Mouse (Mus musculus) forebrain, embryonic 13.5 days (tissue): ENCODE data around the gene Nlrp6. TPM values are rescaled to one million over a fixed set of nuclear protein-coding genes. Genes with fewer than 3 reads are reported as not detected.
"Not testable (repeated sequence)": the region's sequence is repeated elsewhere in the genome, so short reads cannot be mapped to it uniquely, and the experiment has no call there.

Experiments
- ATAC-seq: fragments of 200-750 bp; cut with Nextera tagmentation; 2 replicates; pipeline ENCODE4 v1.8.0; 2017
- H3K27ac ChIP-seq: fragments of 300-500 bp; sonication (generic); 2 replicates; pipeline ENCODE4 v1.5.1; 2015; ENCODE audit warnings: inconsistent platforms, mild to moderate bottlenecking, moderate library complexity
- H3K27me3 ChIP-seq: fragments of 300-500 bp; sonication (generic); 2 replicates; pipeline ENCODE4 v1.6.1; 2015; ENCODE audit warnings: mild to moderate bottlenecking, inconsistent platforms
- H3K36me3 ChIP-seq: fragments of 300-500 bp; sonication (generic); 2 replicates; pipeline ENCODE4 v1.6.1; 2015; ENCODE audit warnings: mild to moderate bottlenecking, inconsistent platforms; ENCODE audit not compliant: poor library complexity, severe bottlenecking
- H3K4me1 ChIP-seq: fragments of 300-500 bp; sonication (generic); 2 replicates; pipeline ENCODE4 v1.6.1; 2015; ENCODE audit warnings: inconsistent platforms
- H3K4me2 ChIP-seq: fragments of 300-500 bp; sonication (generic); 2 replicates; pipeline ENCODE4 v1.6.1; 2015; ENCODE audit warnings: inconsistent platforms, mild to moderate bottlenecking, moderate library complexity
- H3K4me3 ChIP-seq: fragments of 300-500 bp; sonication (generic); 2 replicates; pipeline ENCODE4 v1.5.1; 2015; ENCODE audit warnings: mild to moderate bottlenecking, inconsistent platforms
- H3K9ac ChIP-seq: fragments of 300-500 bp; sonication (generic); 2 replicates; pipeline ENCODE4 v1.6.1; 2015; ENCODE audit warnings: mild to moderate bottlenecking, inconsistent platforms
- H3K9me3 ChIP-seq: fragments of 300-500 bp; sonication (generic); replicated peaks from 2 replicates; pipeline ENCODE4 v1.6.1; 2016; ENCODE audit warnings: inconsistent platforms
- WGBS: fragments of 180-500 bp; shearing (Covaris S2); methylation state at CpG from one replicate; pipeline ENCODE4 v1.1.7; 2015; 5-methylcytosine and 5-hydroxymethylcytosine counted together
- polyA plus RNA-seq: library from polyadenylated mRNA; unstranded; fragments of >200 nt; fragmentation: Nextera tagmentation; extraction: Ambion mirVana; gene quantifications from 2 replicates; pipeline ENCODE4 v1.2.1, GENCODE M21; 2015

Gene Nlrp6
- 0.22 and 0.28 TPM in 2 replicates for polyA plus RNA-seq

DNA sequence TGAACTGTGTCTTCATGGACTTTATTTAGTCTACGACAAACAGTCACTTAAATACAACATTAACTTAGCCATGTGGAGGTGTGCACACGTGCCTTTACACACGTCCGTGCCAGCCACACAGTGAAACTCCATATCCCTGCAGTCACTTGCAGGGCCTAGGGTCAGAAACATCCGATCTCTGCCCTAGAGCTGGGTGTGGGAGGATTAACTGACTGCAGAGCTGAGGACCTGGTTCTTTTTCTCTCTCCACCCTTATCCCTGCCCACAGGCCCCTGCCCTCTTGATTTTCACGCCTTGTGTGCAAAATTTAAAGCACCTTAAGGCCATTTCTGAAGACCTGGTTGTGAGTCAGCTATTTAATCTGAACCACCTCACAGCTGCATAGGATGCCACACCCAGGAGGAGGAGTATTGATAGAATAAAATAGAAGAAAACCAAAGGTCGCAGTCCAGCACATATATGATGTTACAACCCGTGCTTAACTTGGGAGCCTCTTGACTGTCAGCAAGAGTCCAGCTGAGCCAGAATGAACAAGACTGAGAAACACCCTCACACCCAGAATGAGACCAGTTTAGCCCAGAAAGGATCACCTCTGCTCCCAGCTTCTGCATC, at the start of gene Nlrp6:
Gene Nlrp6 (plus strand): TSS at position 485 of the 612 bp plus-strand sequence.
- no peak for ATAC-seq
- Histone ChIP-seq H3K9me3 (no peaks in the 10 kb centered on the region), H3K4me2 (no peak within 1 kb of the TSS), H3K27ac (no peak within 1 kb of the TSS), H3K4me3 (no peak within 1 kb of the TSS), H3K9ac (no peak within 1 kb of the TSS), H3K36me3 (no peaks in the 10 kb centered on the region), H3K4me1 (peaks cover 18% of the 10 kb centered on the region), H3K27me3 (peaks cover 74% of the 10 kb centered on the region)
- WGBS = 73% methylated on average over 8 of the region's 8 CpGs

DNA sequence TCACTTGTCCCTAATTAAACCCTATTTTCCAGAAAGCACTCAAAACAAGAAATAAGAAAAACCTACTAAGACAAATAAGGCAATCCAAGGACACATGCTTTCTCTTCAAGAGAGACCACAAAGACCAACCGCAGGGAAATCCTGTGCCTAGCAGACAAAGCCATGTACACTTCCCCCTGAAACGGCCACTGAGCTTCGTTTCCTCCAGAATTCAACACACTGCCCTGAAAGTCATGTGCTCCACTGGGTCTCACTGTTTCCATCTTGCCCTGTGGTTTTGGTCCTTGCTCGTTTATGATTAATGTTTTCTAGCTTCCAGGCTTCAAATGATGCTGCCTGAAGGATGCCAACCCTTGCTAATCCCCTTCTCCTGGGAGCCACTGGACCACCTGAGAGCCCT, 46.5 kb upstream of the Nlrp6 start:
- peaks cover 38% of the 10 kb centered on the region for H3K36me3 ChIP-seq
- no peak overlapping the region for H3K9ac ChIP-seq
- no peak overlapping the region for H3K4me2 ChIP-seq
- 89% methylated on average over 4 of the region's 4 CpGs for WGBS
- H3K27me3 ChIP-seq = no peaks in the 10 kb centered on the region
- H3K4me3 ChIP-seq = no peak overlapping the region
- H3K4me1 ChIP-seq = no peaks in the 10 kb centered on the region
- no peak for ATAC-seq
- no peak overlapping the region for H3K27ac ChIP-seq
- no peaks in the 10 kb centered on the region for H3K9me3 ChIP-seq

DNA sequence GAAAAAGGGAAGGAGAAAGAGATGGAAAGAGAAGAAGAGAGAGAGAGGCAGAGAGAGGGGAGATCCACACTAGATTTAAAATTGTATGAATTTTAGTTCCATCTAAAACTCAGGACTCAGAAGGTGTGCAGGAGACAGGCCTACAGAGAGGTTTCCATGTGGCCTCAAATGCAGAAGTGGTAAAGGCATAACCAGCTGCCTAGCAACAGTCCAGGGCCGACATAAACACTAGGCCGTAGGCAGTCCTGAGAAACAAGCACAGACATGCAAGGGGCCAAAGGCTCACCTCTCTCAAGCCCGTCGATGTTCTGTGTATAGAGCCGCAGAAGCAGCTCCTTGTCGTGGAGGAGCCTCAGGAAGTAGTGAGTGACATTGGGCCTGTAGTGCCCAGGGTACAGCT, 43.3 kb upstream of the Nlrp6 start:
- Histone ChIP-seq H3K4me2 (no peak overlapping the region), H3K4me3 (no peak overlapping the region), H3K4me1 (peaks cover 7% of the 10 kb centered on the region), H3K27ac (no peak overlapping the region), H3K27me3 (no peaks in the 10 kb centered on the region), H3K9ac (no peak overlapping the region), H3K36me3 (peaks cover 33% of the 10 kb centered on the region), H3K9me3 (no peaks in the 10 kb centered on the region)
- no peak for ATAC-seq
- 89% methylated on average over 6 of the region's 6 CpGs for WGBS

DNA sequence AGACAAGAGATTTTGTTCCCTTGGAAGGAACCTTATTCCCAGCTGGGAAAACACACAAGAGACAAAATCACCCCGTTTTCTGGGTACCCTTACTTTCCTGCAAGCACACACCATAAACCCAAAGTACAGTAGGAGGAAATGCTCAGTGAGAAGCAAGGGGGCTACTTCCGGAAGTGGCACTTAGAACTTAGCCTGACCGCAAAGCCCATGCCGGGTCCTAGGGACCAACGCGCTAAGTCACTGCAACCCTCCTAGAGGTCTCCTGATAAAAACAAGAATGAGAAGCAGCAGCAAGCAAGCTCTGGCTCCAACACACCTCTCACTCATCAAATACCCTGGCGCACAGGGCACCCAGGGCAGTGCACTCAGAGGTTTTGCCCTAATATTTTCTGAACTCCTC, 41.3 kb upstream of the Nlrp6 start:
- Histone ChIP-seq H3K4me3 (no peak overlapping the region), H3K27ac (no peak overlapping the region), H3K27me3 (no peaks in the 10 kb centered on the region), H3K9me3 (no peaks in the 10 kb centered on the region), H3K9ac (no peak overlapping the region), H3K4me1 (peaks cover 22% of the 10 kb centered on the region), H3K4me2 (no peak overlapping the region), H3K36me3 (peaks cover 35% of the 10 kb centered on the region)
- WGBS = 89% methylated on average over 7 of the region's 7 CpGs
- no peak for ATAC-seq

DNA sequence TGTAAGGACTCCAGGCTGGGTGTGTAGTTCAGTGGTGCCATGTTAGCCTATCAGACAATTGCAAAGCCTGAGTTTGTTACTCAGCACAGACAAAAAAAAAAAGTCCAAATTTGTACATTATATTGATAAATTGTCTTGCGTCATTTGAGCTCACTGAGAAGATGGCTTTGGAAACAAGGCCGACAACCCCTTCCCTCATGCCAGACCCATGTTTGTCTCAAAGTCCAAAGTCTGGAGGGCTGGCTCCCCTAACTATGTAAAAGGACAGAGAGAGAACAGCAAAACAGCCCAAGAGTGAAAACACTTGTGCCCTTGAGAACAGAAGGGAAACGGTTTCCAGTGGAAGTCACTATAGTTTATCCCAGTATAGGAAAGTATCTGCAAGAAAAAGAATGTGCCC, 40.3 kb upstream of the Nlrp6 start:
- WGBS = 88% methylated on average over 3 of the region's 3 CpGs
- Histone ChIP-seq H3K9me3 (no peaks in the 10 kb centered on the region), H3K4me3 (no peak overlapping the region), H3K36me3 (peaks cover 33% of the 10 kb centered on the region; the same call in 1 of the 2 replicates), H3K27ac (no peak overlapping the region), H3K4me1 (peaks cover 22% of the 10 kb centered on the region), H3K27me3 (no peaks in the 10 kb centered on the region), H3K4me2 (no peak overlapping the region), H3K9ac (0 out of 2 replicates have a peak overlapping the region, but pooled peaks have one; percentile 21)
- ATAC-seq = no peak

DNA sequence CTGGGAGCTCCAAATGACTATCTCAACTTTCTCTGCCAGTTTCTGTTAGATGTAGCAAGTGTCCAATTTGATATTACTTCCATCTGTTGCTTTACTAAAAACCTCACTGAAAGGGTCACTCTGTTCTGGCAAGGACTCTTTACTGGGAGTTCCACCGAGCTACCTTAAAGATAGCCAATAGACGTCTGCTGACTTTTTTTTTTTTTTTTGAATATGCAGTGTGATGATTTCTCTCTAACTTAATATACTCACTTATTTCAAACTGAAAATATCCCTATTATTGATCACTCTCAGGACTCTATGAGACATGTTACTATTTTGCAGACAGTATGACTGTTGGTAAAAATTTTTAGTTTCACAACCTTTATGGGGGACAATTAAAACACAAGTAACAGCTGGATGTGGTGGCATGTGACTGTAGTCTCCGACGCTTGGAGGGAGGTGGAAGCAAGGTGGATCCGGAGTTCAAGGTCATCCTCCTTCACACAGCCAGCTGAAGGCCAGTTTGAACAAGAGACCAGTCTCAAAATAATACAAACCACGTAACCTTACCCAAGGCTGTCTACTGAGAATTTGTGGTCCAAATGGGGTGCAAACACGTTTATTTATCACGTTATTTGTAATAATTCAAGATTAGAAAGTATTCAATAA, 39.7 kb upstream of the Nlrp6 start:
- Histone ChIP-seq H3K36me3 (peaks cover 29% of the 10 kb centered on the region; the same call in 1 of the 2 replicates), H3K4me3 (peak overlapping the region; percentile 82), H3K4me2 (peak overlapping the region; percentile 73), H3K4me1 (peaks cover 22% of the 10 kb centered on the region), H3K9ac (peak overlapping the region; percentile 80), H3K27me3 (no peaks in the 10 kb centered on the region), H3K27ac (no peak overlapping the region; the same call in 1 of the 2 replicates), H3K9me3 (no peaks in the 10 kb centered on the region)
- WGBS = 24% methylated on average over 8 of the region's 8 CpGs
- ATAC-seq = no peak

DNA sequence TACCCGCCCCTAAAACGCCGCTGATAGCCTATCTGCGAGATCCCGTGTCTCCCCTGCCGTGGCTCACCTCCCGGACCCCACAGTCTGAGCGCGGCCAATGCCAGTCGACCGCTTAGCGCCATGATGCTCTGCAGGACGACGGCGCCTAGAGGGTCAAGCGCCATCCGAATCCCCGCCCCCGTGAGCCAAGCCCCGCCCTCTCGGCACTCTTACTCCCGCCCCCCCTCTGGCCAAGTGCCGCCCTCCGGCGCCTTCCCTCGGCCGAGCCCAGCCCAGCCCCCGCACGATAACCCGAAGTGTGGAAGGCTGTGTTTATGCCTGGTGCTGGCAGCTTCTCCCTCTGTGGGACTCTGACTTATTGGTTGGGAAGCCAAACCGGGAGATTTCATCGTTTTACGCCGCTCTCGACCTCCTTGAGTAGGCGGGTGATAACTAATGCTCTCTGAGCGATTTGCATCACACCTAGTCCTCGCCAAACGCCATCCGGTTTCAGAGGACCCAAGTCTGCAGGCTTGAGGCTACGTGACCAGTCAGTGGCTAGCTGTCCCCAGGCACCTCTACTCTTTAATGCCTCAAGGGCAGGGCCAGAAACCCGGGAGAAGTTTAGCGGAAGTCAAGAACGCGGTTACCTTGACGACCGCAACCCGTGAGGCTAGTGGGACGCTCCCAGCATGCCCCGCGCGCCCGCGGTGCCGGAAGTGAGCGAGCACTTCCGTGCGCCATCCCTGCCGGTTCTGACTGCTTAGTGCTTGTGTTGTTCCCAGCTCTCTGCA, 38.8 kb upstream of the Nlrp6 start, which contains the start of the genes Psmd13 and Sirt3:
Gene Psmd13 (plus strand): TSS at position 273 of the 773 bp plus-strand sequence.
Gene Sirt3 (minus strand): TSS at position 614 of the 773 bp plus-strand sequence.
- peaks cover 31% of the 10 kb centered on the region for H3K36me3 ChIP-seq
- peak within 1 kb of the TSS; percentile 83 for H3K27ac ChIP-seq
- no peaks in the 10 kb centered on the region for H3K9me3 ChIP-seq
- ATAC-seq = peak; percentile 97
- H3K27me3 ChIP-seq = no peaks in the 10 kb centered on the region
- H3K9ac ChIP-seq = peak within 1 kb of the TSS; percentile 80
- under 1% methylated on average over 58 of the region's 59 CpGs for WGBS
- peak within 1 kb of the TSS; percentile 73 for H3K4me2 ChIP-seq
- H3K4me1 ChIP-seq = peaks cover 22% of the 10 kb centered on the region
- H3K4me3 ChIP-seq = peak within 1 kb of the TSS; percentile 82

DNA sequence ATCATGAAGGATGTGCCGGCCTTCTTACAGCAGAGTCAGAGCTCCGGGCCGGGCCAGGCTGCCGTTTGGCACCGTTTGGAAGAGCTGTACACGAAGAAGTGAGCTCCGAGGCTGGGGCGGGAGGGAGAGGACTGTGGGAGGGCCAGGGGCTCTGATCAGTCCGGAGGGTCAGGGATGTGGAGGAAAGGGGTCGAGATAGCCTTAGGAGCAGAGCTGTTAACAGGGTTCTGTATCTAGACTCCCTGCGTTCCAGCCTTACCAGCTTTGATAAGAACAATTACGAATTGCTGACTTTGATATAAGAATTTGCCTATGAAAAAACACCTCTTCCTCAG, 38.3 kb upstream of the Nlrp6 start:
- Histone ChIP-seq H3K9ac (peak overlapping the region; percentile 80), H3K4me1 (peaks cover 22% of the 10 kb centered on the region), H3K27ac (peak overlapping the region; percentile 83; the same call in 1 of the 2 replicates), H3K4me2 (peak overlapping the region; percentile 73), H3K36me3 (peaks cover 32% of the 10 kb centered on the region), H3K9me3 (no peaks in the 10 kb centered on the region), H3K27me3 (no peaks in the 10 kb centered on the region), H3K4me3 (peak overlapping the region; percentile 82)
- ATAC-seq = no peak
- under 1% methylated on average over 12 of the region's 12 CpGs for WGBS

DNA sequence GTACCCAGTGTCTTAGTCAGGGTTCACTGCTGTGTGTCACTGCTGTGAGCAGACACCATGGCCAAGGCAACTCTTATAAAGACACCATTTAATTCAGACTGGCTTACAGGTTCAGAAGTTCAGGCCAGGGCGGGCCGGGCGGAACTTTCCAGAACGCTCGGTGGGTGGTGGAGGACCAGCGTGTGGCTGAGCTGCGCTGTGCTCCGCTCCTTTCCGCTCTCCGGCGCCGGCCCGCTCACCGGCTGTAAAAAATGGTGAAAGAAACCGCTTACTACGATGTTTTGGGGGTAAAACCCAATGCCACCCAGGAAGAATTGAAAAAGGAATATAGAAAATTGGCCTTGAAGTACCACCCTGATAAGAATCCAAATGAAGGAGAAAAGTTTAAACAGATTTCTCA, 30.1 kb upstream of the Nlrp6 start:
- H3K36me3 ChIP-seq = peaks cover 80% of the 10 kb centered on the region
- not testable (repeated sequence) for H3K9me3 ChIP-seq, H3K9ac ChIP-seq, ATAC-seq, H3K4me2 ChIP-seq, H3K4me3 ChIP-seq, H3K4me1 ChIP-seq, H3K27me3 ChIP-seq, H3K27ac ChIP-seq
- 96% methylated on average over 16 of the region's 16 CpGs for WGBS

DNA sequence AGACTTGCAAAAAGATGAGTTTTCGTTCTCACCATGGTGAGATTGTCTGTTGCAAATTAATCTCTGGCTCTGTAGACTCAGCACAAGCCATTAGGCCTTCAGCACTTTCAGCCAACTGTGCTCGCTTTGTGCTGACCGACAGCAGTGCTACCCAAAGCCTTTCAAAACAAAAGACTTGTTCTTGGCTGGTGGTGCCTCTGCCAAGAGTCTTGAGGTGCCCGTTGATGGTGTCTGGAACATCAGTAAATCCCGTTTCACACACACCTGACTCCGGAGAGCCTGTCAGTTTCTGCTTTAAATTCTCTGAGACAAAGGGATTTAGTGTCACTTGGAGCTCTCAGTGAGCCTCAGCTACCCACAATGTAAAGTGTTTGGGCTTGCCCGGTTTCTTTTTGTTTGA, 26.7 kb upstream of the Nlrp6 start:
- H3K27ac ChIP-seq = no peak overlapping the region
- ATAC-seq = no peak
- H3K27me3 ChIP-seq = no peaks in the 10 kb centered on the region
- no peak overlapping the region for H3K9ac ChIP-seq
- 87% methylated on average over 7 of the region's 7 CpGs for WGBS
- H3K36me3 ChIP-seq = peaks cover 82% of the 10 kb centered on the region
- no peaks in the 10 kb centered on the region for H3K4me1 ChIP-seq
- no peak overlapping the region for H3K4me3 ChIP-seq
- H3K4me2 ChIP-seq = no peak overlapping the region
- no peaks in the 10 kb centered on the region for H3K9me3 ChIP-seq

DNA sequence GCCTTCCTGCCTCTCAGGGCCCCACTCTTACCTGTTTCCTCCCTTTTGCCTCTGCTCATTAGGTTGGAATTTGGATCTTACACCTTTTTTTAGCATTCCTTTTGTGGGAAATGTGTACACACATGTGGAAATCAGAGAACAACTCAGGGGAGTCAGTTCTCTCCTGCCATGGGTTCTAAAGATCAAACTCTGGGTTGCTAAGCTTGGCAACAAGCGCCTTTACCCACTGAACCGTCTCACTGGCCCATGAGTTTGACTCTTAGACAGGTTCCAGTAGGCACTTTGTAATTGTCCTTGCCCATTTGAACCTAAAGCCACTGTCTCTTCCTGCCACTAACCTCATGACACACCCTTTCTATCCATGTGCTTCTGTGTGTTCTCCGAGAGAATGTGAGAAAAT, 26.1 kb upstream of the Nlrp6 start:
- Histone ChIP-seq H3K4me1 (no peaks in the 10 kb centered on the region), H3K9ac (no peak overlapping the region), H3K9me3 (no peaks in the 10 kb centered on the region), H3K27me3 (no peaks in the 10 kb centered on the region), H3K4me2 (no peak overlapping the region), H3K36me3 (peaks cover 81% of the 10 kb centered on the region), H3K4me3 (no peak overlapping the region), H3K27ac (no peak overlapping the region)
- ATAC-seq = no peak
- 96% methylated on average over 3 of the region's 3 CpGs for WGBS

DNA sequence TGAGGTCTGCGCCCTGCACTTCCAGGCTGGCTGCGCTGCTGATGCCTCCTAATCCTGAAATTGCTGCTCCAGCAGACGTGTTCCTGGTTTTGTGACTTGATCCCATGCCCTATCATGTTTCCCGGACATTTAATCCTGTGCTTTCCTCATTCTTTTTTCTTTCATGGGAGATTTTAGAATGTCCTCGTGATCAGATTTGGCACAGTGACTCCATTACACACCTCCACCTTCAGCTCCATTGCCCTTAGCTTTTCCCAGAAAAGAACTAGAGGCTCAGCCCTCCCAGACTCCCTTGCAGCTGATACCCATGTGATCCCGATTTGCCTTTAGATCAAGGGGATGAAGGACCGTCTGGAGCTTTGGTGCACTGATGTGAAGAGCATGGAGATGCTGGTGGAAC, 22.8 kb upstream of the Nlrp6 start:
- H3K9me3 ChIP-seq = no peaks in the 10 kb centered on the region
- ATAC-seq = no peak
- no peaks in the 10 kb centered on the region for H3K27me3 ChIP-seq
- WGBS = 88% methylated on average over 7 of the region's 7 CpGs
- H3K27ac ChIP-seq = no peak overlapping the region
- H3K4me3 ChIP-seq = no peak overlapping the region
- no peak overlapping the region for H3K4me2 ChIP-seq
- peaks cover 61% of the 10 kb centered on the region for H3K36me3 ChIP-seq
- H3K9ac ChIP-seq = no peak overlapping the region
- no peaks in the 10 kb centered on the region for H3K4me1 ChIP-seq
